Mouse (Mus musculus): ENCODE measurements at regions not wholly inside any gene's neighbourhood (a gene's known extent, or its start where the extent isn't known, plus 50 kb on each side); places are given as distances from the start of the nearest gene placed in this dataset.

GRCm38 (mm10) chr3:125338178-125338692, 65.6 kb upstream of the Ndst4 start:
- H3K27me3 ChIP-seq (ENCODE audit: control insufficient read depth, insufficient read depth, low read length) = no peaks in the 10 kb centered on the region
- no peak overlapping the region for H3K27ac ChIP-seq (replicated peaks in 1 of 2; ENCODE audit: control insufficient read depth in 1 of 2, insufficient read depth in 1 of 2, low read depth in 2 of 2, low read length in 2 of 2)
- no peak overlapping the region for H3K4me3 ChIP-seq (ENCODE audit: control insufficient read depth in 1 of 2, insufficient read depth in 1 of 2, low read depth in 1 of 2, low read length in 2 of 2)
- no peak for ATAC-seq (ENCODE audit: insufficient number of reproducible peaks, insufficient read depth, low FRiP score, low read depth)
- no peaks in the 10 kb centered on the region for H3K4me1 ChIP-seq (ENCODE audit: control insufficient read depth in 2 of 2, insufficient read depth in 2 of 2, low read length in 2 of 2)
- H3K9me3 ChIP-seq (ENCODE audit: control insufficient read depth, low read length) = no peaks in the 10 kb centered on the region
- no peak overlapping the region for H3K4me2 ChIP-seq (ENCODE audit: low read length)
- no peaks in the 10 kb centered on the region for H3K36me3 ChIP-seq (ENCODE audit: control insufficient read depth, insufficient read depth, low read length)
- WGBS = 36% methylated on average over 6 of the region's 6 CpGs
- no peak overlapping the region for H3K9ac ChIP-seq (ENCODE audit: low read length)

Data from heart, embryonic 14.5 days (tissue).